Mouse (Mus musculus) cortical plate, adult 2 months (tissue): ENCODE measurements at regions not wholly inside any gene's neighbourhood (a gene's known extent, or its start where the extent isn't known, plus 50 kb on each side); places are given as distances from the start of the nearest gene placed in this dataset.

Experiments
- CTCF ChIP-seq: fragments of 200-500 bp; IDR thresholded peaks from 2 replicates; pipeline ENCODE4 v1.5.1; 2011; ENCODE audit warnings: mild to moderate bottlenecking, control low read depth, low read length; ENCODE audit not compliant: insufficient read depth; ENCODE audit errors: extremely low read depth
- POLR2A ChIP-seq: fragments of 200-500 bp; IDR thresholded peaks from 2 replicates; pipeline ENCODE4 v1.6.1; 2011; ENCODE audit warnings: mild to moderate bottlenecking, low read length, control low read depth; ENCODE audit not compliant: insufficient read depth; ENCODE audit errors: extremely low read depth

DNA sequence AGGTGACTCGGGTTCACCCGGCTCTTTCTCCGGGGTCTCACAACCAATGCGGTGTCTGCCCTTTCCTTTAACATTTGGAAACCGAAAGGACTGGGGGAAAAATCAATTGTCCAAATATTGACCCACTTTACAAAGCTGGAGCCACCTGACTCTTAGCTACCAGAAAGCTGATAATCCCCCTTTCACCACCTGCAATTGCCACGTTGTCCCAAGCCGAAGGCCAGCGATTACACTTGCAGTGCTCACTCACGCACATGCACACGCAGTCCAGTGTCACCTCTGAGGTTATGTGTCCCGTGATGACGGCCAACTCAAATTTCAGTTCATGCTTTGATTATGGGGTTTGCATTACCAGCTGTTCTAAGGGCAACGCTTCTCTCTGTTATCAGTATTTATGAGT, 94.0 kb upstream of the Pik3r1 start:
- no peak for TF ChIP-seq POLR2A
- TF ChIP-seq CTCF: no peak
